Mouse (Mus musculus): Measurements from ENCODE around the gene Psmb7.

Gene Psmb7

GRCm38 (mm10) chr2:38643625-38644427 is at the start of gene Psmb7:
Gene Psmb7, minus strand, starts transcription at chr2:38644087.
- DNase-seq (ENCODE audit: extremely low read depth, low read depth): peak; percentile 82

DNA sequence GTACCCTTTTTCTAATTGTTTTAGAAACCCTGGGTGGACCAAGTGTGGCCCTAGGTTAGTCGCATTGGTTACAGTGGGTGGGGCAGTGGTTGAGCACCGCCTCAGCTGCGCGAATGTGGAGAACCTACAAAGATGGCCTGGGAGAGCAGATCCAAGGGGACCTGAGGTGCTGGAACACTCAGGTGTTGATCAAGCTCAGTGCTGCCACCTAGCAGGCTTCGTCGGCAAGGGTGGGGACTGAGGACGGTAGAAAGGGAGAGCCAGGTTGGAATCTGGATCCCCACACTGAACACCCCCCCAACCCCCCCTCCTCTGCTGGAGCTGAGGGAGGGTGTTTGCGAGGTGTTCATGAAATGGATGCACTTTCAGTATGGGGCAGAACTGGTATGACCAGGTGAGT is 47.7 kb upstream of the Psmb7 start:
- DNase-seq (ENCODE audit: extremely low read depth, low read depth): no peak

DNA sequence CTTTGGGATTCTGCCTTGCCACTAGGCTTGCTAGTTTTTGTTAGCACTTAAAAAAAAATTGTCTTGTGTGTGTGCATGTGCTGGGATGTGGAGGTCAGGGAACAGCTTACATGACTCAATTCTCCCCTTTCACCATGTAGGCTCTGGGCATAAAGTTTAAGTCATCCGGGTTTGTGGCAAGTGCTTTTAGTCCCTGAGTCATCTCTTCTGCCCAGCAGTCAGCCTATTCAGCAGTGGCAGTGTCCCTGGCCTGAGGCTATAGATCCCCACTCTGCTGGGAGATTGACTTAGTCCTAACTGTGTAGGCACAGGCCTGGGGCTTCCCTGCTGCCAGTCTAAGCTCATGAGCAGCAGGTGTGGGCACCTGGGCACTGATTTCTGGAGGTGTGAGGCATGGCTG is 46.0 kb upstream of the Psmb7 start:
- no peak for DNase-seq (ENCODE audit: extremely low read depth, low read depth)

GRCm38 (mm10) chr2:38688791-38689520 is 45.1 kb upstream of the Psmb7 start:
- no peak for DNase-seq (ENCODE audit: extremely low read depth, low read depth)

DNA sequence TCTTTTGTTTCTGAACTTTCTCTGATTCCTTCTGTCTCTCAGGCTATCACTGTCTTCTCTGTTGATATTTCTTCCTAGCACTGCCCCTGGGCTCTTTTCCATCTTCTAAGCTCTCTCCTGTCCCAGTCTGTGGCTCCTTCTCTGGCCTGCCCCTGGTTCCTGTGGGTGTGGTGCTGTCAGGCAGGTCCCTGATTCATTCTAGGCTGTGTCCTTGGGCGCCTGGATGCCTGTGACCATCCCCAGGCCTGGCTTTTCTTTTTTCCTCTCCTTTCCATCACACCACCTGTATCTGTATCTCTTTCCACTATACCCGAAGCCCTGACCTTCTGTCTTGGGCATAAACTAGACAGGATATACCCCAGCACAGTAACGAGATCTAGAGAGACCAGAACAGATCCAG is 41.9 kb upstream of the Psmb7 start:
- DNase-seq (ENCODE audit: extremely low read depth, low read depth): no peak

- DNase-seq (ENCODE audit: extremely low read depth, low read depth): peak; percentile 62
These were observed 39.2 kb upstream of the Psmb7 start for GRCm38 (mm10) chr2:38683083-38683482.

- DNase-seq (ENCODE audit: extremely low read depth, low read depth): no peak
These were observed 38.3 kb upstream of the Psmb7 start for GRCm38 (mm10) chr2:38682209-38682608.

DNA sequence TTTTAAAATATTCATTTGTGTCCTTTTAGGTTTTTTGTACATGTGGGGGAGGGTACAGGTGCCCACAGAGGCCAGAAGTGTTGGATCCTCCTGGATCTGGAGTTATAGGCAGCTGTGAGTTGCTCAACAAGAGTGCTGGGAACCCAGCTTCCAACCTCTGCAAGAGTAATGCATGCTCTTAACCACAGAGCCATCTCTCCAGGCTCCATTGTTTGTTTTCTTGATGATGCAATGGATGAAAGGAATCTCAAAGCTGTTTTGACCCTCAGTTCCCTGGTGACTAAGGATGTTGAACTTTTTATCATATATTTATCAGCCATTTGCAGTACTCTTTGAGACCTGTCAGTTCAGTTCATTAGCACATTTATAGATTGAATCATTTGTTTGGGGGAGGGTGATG is 35.1 kb upstream of the Psmb7 start:
- DNase-seq (ENCODE audit: extremely low read depth, low read depth): no peak

DNA sequence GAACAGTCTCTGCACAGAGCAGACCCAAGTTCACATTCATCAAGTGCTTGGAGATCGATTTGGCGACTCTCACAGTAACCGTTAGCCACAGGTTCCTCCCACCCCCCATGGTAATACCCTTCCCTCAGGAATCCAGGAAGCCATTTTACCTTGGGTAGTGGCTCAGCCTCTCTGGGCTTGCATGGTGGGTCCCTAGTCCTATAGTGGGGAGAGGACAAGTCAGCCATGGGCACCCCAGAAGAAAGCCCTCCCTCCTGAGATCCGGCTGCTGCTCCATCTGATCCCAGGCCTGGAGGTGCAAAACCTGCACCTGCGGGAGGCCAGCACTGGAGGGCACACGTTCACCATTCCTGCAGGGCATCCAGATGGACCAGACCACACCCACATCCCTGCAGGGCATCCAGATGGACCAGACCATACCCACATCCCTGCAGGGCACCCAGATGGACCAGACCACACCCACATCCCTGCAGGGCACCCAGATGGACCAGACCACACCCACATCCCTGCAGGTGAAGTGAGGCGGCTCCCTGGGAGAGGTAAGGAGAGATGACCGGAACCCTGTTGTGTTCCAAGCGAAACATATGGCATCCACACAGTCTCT is 31.6 kb upstream of the Psmb7 start:
- DNase-seq (ENCODE audit: extremely low read depth, low read depth): no peak

DNA sequence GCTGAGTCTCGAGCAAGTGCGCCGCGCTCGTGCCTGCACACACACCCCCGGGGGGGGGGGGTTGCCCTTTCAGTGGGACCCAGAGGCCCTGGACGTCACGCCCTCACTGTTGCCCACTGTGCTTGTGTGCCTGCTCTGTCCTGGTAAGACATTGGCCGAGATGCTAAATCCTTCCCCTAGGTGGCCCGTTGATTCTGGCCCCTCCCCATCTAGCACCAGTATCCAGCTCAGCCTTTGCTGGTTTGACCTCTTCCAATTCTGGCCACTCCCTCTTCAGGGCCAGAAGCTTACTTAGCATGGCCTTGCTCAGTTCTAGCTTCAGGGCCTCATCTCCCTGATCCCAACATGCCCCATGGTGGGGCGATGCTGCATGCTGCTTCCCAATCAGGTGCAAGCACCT is 28.6 kb upstream of the Psmb7 start:
- DNase-seq (ENCODE audit: extremely low read depth, low read depth): no peak

- peak; percentile 40 for DNase-seq (ENCODE audit: extremely low read depth, low read depth)
These were observed 25.1 kb upstream of the Psmb7 start for GRCm38 (mm10) chr2:38668802-38669580.

DNA sequence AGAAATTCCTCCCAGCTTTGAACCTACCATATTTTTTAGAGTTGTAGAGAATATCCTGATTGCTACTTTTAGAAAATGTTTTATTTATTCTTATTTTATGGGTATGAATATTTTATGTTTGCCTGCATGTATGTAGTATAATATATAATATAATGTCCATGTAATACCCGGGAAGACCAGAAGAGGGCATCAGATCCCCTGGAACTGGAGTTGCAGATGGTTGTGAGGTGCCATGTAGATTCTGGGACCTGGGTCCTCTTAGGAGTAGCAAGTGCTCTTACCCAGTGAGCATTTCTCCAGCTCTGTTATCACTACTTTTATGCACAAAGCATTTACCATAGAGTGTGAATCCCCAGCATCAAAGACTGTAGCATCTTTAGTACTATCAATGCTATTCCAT is 17.5 kb upstream of the Psmb7 start:
- peak; percentile 34 for DNase-seq (ENCODE audit: extremely low read depth, low read depth)

- peak; percentile 78 for DNase-seq (ENCODE audit: extremely low read depth, low read depth)
These were observed 14.5 kb upstream of the Psmb7 start for GRCm38 (mm10) chr2:38658338-38658836.

GRCm38 (mm10) chr2:38653694-38654093 is 9.8 kb upstream of the Psmb7 start:
- DNase-seq (ENCODE audit: extremely low read depth, low read depth): no peak

DNA sequence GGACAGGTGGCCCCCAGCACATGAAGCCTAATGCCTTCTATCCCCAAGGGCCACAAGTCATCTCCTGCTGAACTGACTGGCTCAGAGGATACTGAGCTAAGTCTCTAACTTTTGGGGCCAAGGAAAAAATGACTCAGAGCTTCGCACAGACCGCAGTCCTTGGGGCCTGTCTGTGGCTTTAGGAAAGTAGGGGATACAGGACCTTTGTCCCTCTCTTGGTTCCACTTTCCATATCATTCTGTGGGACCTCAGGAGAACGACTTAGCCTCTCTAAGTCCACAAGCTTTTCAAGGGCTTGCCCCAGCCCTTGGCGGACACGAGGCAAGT is 9.4 kb upstream of the Psmb7 start:
- DNase-seq (ENCODE audit: extremely low read depth, low read depth): no peak

GRCm38 (mm10) chr2:38652565-38653292 is 8.8 kb upstream of the Psmb7 start:
- DNase-seq (ENCODE audit: extremely low read depth, low read depth): no peak

DNA sequence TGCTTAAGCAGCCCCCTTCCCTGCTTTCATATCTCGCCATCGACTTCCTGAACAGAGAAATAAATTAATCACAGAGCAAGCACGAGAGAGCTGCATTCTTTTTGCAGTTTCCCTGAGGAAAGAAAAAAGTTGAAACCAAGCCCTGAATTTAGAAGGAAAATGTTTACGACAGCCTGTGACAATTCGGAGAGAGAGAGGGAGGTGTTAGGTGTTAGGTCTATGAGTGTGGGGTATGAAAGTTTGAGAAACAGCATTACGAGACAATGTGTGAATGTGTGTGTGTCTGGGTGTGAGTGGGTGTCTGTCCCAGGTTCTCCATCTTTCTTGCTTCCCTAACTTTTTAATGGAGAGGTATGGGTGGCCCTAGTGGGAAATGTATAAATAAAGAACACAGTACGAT is 8.2 kb upstream of the Psmb7 start:
- no peak for DNase-seq (ENCODE audit: extremely low read depth, low read depth)

- no peak for DNase-seq (ENCODE audit: extremely low read depth, low read depth)
These were observed 6.5 kb upstream of the Psmb7 start for GRCm38 (mm10) chr2:38650340-38650739.

DNA sequence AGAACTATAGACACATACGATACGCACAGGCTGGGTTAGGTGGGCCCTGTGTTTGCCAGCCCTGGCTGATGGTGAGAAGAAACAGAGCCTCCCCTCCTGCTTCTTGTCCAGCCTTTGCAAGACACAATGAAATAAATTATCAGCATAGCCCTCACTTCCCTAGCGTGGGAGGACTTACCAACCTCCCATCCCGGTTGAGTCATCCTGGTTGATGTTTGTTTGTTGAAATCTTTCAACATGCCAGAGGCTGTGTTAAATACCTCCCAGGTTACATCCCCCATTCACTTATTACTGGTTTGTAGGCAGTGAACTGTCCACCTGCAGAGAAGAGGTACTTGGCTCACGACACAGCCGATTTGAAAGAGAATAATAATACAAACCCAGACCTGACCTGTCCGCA is 3.8 kb upstream of the Psmb7 start:
- DNase-seq (ENCODE audit: extremely low read depth, low read depth): no peak

DNA sequence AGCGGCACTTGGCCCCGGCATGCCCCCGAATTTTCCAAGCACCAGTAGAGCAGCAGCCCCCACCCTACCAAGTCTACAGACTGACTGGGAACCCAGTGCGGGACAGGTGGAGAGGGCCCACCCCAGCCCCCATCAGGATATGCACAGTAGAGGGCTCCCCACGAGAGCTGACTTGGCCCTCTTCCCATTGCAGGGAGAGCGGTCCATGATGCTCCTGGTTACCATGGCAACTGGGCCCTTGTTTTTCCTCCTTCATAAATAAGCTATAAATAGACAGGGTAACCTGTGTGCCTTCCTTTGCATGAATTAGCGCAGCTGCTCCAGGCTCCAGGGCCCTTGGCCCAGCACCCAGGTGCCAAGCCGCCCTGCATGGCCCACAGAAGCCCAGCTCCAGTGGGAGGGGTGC is 3.3 kb upstream of the Psmb7 start:
- DNase-seq (ENCODE audit: extremely low read depth, low read depth): no peak

DNA sequence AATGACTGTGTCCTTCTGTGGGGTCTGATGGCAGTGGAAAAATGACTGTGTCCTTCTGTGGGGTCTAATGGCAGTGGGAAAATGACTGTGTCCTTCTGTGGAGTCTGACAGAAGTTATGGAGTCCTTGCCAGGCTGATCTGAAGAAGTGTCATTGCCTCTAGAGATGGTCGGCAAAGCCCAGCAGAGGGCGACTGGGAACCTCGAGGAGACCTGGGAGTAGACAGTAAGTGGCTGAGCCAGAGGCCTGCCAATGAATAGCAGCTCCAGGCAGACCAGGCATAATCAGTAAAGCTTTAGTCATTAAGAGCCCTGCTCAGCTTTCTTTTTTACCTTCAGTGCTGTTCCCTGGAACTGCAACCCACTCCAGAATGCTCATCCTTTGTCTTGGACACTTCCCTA is 2.0 kb upstream of the Psmb7 start:
- DNase-seq (ENCODE audit: extremely low read depth, low read depth): peak; percentile 62

All from MEL-GATA-1-ER (cell line).